Mouse (Mus musculus): ENCODE data around the gene Pcx.

Pcx gene

DNA sequence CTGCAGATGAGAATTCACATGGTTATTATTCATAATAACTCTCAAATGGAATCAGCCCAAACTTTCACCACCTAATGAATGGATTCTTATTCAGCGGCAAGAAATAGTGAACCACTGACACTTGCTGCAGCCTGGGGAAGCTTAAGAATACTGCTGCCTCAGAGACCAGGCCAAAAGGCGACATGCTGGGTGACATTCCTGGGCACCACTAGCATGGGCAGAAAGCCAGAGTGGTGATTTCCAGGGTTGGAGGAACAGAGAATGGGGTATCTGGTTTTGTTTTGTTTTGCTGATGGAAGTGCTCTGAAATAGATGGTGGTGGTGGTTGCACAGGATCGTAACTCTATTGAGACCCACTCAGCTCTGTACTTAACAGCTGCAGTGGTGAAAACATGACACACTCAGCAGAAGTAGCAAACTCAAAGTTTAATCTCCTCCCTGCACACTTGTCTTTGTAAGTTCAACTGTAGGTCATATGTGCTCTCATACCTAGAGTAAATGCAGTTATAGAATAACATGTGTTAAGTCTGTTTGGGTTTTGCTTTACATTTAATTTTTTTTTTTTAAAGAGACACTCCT lies 38.1 kb downstream of the Pcx start:
- CTCF ChIA-PET = no interaction called here

DNA sequence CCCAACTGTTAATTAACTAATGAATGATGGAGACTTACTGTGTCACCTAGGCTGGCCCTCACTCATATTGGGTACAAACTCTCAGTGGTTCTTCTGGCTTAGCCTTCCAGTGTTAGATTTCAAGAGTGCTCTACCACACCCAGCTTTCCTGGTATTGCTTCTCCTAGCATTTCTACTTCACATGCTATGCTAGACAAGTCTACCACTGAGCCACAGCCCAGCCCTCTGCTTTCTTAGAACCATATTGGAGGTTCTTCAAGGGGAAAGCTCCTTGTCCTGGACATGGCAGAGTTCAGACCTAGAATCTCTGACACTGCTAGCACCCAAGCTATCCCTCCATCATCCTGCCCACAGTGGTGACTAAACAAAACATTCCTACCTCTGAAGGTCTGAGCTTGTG lies 44.0 kb downstream of the Pcx start:
- CTCF ChIA-PET = interaction anchor here (0.7 kb wide), 3 partner anchors 14 to 75 kb away, joined by 5 to 6 read pairs (median 6); no protein-coding TSS in a partner anchor

DNA sequence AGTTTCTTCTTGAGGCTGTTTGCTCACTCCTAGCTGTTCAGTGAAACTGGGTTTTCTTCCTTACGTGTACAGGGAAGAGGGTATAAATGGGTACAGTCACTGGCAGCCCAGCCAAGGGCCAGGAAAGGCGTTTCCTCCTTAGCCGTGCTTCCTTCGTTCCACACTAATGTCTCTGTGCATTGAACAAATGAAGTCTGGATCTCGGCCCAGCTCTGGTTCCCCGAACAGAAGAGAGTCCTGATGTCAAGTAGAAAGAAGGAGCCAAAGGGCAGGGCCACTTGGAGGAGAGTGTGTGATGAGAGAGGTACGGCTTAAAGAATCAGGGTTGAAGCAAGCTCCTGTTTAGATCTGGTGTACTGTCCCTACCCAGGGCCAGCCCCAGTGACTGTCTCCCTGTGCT lies 44.8 kb downstream of the Pcx start:
- CTCF ChIA-PET = interaction anchor here (0.7 kb wide), 3 partner anchors 13 to 74 kb away, joined by 5 to 6 read pairs (median 6); no protein-coding TSS in a partner anchor

DNA sequence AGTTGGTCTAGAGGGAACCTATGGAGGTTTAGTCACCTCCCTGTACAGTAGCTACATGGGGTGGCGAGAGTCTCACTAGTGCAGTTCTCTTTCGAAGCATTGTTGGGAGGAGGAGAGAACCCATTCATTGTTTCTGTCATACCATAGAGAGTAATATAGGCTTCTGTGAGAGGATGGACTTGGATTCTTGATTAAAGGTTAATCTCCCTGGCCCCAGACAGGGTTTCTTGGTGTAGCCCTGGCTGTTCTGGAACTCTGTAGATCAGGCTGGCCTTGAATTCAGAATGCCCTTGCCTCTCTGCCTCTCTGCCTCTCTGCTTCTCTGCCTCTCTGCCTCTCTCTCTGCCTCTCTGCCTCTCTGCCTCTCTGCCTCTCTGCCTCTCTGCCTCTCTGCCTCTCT lies 46.5 kb downstream of the Pcx start:
- CTCF ChIA-PET = no interaction called here

- CTCF ChIA-PET = no interaction called here
These were observed 47.7 kb downstream of the Pcx start for GRCm38 (mm10) chr19:4557796-4558569.

DNA sequence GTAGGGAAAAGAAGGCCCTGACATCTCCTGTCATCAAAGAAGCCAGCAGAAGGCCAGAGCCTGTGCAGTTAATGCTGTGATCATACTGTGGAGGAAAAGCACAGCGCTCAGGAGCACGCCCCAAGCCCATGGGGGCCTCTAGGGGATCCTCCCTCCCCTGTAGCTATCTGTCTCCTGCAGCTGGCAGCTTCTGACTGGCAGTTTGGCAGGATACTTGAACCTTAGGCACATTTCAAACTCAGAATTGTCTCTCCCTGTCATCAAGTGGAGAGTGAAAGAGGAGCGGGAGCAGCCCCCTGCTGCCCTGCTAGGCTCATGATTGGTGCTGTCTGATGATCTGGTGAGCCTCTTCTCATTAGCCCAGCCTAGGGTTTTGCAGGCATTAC lies 48.3 kb downstream of the Pcx start:
- CTCF ChIA-PET = no interaction called here

DNA sequence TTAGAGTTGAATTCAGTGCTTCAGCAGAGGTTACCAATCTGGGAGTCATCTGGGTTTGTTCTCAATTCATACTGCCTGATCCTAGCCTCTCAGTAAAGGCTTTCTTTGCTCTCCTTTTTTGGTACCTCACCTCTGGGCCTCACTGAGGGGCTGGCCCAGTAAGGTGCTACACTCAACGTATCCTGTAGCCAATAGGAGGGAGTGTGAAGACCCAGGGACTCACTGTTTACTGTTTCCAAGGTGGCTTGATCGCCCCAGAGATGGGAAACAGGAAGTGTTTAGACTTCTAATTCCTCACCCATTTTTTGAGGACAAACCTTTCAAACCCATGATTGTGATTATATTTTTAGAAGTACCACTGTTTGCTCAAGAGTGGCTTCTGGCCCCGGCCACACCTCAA lies 48.7 kb downstream of the Pcx start:
- CTCF ChIA-PET = no interaction called here

DNA sequence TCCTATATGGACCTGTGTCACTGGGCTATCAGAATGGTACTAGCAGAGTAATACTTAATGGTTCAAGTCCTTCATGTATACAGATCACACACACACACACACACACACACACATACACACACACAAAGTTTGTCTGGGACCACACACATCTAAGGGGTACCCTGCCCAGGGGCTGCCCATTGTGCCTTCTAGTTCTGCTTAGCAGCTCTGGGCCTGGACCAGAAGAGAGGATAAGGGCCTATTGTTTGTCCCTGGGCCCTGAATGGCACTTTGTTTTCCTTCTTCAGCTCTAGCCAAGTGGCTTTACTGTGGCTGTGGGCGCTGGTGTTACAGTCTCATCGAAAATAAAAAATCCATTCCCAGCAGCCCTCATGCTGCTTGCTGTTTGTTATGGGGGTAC lies 49.3 kb downstream of the Pcx start:
- CTCF ChIA-PET = no interaction called here

GRCm38 (mm10) chr19:4560205-4560604 lies 49.9 kb downstream of the Pcx start:
- CTCF ChIA-PET = no interaction called here

- CTCF ChIA-PET = no interaction called here
These were observed 55.4 kb downstream of the Pcx start for GRCm38 (mm10) chr19:4565678-4566077.

- CTCF ChIA-PET = no interaction called here
These were observed 56.6 kb downstream of the Pcx start for GRCm38 (mm10) chr19:4566880-4567279.

DNA sequence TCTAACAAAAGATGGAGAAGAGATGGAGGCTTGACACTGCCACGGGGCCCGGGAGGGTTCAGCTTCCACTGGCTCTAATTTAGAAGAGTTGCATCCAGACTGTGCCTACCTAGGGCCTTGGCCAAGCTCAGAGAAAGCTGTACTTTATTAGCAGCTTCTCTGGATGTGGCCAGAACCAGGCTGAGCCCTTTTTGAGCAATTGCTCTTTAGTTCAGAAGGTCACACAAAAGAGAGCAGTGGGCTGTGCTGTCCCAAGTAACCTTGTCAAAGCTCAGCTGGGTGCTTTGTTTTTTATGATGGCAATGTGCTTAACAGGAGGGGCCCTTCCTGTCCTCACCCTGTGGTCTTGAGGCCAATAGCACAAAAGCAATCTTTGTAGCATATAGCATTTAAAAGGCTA lies 57.4 kb downstream of the Pcx start:
- CTCF ChIA-PET = no interaction called here

GRCm38 (mm10) chr19:4568832-4569231 lies 58.6 kb downstream of the Pcx start:
- CTCF ChIA-PET = interaction anchor here (0.6 kb wide), 1 partner anchor 14 kb away, joined by 5 read pairs; no protein-coding TSS in a partner anchor

DNA sequence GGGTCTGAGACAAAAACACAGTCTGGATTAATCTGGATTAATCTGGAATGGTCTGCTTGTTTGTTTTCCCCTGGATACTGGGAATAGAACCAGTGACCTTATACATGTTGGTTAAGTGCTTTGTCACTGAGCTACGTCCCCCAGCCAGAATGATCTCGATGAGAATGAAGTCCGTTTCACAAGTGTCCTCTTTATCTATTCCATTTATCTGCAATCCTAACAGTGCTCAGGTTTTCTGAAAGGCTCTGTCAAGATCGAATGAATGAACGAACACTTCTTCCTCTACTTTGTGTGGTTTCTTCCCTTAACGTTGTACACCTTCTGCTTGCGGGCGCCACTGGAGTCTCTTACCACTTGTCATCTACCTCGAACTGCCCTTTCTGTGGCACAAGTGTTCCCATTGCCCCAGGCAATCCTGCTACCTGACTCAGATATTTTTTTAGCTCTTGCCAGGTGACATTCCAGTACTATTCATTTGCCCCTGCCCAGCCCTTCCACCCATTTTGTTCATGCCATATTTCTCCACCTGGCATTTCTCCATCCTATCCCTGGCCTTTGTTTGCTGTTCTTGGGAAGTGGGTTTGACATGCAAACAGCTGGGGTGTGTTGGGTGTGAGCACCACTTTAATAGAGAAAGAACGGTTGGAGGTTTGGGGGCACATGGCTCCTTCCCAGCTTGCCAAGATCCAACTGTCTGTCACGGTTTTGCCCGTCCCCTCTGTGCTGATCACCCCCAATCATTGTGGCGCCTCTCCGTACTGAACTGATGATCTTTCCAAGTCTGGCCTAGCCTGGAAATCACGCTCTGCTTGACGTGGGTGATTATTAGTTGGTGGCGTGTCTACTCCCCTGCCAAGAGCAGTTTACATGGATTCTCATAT lies 59.3 kb downstream of the Pcx start:
- CTCF ChIA-PET = no interaction called here

DNA sequence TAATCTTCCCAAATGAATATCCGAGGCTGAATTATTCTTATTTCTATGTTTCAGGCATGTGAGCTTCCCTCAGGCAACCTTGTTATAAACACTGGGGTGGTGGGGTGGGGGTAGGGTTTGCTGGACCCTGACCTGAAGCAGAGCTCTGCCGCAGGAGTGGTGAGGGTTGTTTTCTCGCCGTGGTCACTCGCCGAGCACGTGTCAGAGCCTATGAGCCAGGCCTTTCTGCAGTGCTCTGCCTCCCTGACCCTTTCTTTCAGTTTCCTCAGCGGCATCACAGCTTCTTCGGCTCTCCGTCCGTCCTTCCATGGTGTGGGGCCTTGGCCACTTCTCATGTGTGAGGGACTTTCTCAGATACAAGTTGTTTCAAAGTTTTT lies 60.0 kb downstream of the Pcx start:
- CTCF ChIA-PET = no interaction called here

DNA sequence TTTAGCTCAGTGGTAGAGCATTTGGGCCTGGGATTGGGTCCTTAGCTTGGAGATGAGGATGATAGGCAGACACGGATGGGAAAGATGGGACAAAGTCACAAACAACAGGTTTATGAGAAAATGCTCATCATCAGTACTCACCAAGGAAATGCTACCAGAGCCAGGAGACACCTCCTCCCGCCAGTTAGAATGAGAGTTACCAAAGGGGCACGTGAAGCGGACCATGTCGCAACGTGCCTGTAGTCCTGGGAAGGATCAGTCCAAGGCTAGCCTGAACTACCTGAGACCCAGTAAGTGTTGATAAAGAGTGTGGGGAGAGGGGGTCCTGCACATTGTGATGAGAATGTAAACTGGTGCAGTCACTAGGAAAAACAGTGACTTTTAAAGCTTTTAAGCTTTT lies 60.5 kb downstream of the Pcx start:
- CTCF ChIA-PET = no interaction called here

- CTCF ChIA-PET = no interaction called here
These were observed 61.4 kb downstream of the Pcx start for GRCm38 (mm10) chr19:4571658-4572057.

DNA sequence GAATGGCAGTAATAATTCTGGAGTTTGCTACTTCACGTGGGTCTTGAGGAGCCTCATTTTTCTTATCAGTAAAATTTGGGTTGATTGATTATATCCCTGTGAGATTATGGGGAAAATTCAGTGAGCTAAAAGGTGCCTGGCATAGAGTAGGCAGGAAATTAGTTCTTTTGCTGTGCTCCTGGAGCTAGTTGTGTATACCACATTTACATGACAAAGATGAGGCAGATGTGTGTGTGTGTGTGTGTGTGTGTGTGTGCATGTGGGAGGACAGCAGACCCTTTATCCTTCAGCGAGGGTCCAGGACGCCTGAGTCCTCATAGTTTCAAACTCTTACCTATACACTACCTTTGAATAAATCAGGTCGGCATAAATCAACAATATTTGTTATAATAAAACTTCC lies 61.8 kb downstream of the Pcx start:
- CTCF ChIA-PET = no interaction called here

- CTCF ChIA-PET = no interaction called here
These were observed 62.2 kb downstream of the Pcx start for GRCm38 (mm10) chr19:4572467-4572866.

DNA sequence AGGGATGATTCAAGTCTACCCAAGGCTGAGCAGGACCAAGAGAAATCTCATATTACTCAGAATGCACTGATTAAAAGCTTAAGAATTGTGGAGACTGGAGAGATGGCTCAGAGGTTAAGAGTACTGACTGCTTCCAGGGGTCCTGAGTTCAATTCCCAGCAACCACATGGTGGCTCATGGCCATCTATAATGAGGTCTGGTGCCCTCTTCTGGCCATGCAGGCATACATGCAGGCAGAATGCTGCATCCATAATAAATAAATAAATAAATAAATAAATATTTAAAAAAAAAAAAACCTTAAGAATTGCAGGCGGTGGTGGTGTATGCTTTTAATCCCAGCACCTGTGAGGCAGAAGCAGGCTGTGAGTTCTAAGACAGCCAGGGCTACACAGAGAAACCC lies 63.0 kb downstream of the Pcx start:
- CTCF ChIA-PET = interaction anchor here (0.7 kb wide), 1 partner anchor 461 kb away, joined by 3 read pairs; no protein-coding TSS in a partner anchor

- CTCF ChIA-PET = no interaction called here
These were observed 68.5 kb downstream of the Pcx start for GRCm38 (mm10) chr19:4578799-4579198.

GRCm38 (mm10) chr19:4579296-4579695 lies 69.0 kb downstream of the Pcx start:
- CTCF ChIA-PET = interaction anchor here (0.6 kb wide), 1 partner anchor 56 kb away, joined by 3 read pairs; no protein-coding TSS in a partner anchor

DNA sequence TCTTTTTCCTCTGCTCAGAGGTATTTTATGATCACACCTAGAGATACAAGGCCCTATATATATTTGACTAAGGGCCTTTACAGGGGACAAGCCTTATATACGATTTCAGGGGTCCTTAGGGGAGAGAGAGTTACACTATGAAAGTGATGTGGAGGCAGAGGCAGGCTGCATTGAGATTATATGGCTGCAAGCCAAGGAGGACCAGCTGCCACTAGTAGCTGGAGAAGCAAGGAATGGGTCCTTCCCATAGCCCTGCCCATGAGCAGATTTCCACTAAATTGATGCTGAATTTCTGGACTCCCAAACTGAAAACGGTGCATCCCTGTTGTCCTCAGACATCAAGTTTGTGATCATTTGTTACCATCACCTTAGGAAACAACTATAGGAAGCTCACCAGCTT lies 73.6 kb downstream of the Pcx start:
- CTCF ChIA-PET = no interaction called here

Measured in spleen, embryonic (tissue).